Mouse (Mus musculus): Measurements from ENCODE around the gene Pomgnt1. TPM values are rescaled to one million over a fixed set of nuclear protein-coding genes. Genes with fewer than 3 reads are reported as not detected.

Gene Pomgnt1
- polyA plus RNA-seq, 2 experiments: 8.8 to 10.3 TPM

- H3K4me3 ChIP-seq (ENCODE audit: insufficient read depth in 1 of 2, low read depth in 2 of 2, low read length in 2 of 2): peak overlapping the region; percentile 45 to 51
- 2% methylated on average over 47 of the region's 47 CpGs for WGBS (ENCODE audit: insufficient replicate concordance)
- H3K4me1 ChIP-seq (replicated peaks; ENCODE audit: control insufficient read depth in 2 of 2, insufficient read depth in 2 of 2, low read length in 1 of 2): no peaks in the 10 kb centered on the region
- no peak overlapping the region for H3K27ac ChIP-seq
- H3K9me3 ChIP-seq (ENCODE audit: control insufficient read depth, low read length): no peaks in the 10 kb centered on the region
- no peaks in the 10 kb centered on the region for H3K36me3 ChIP-seq (replicated peaks; ENCODE audit: control insufficient read depth, insufficient read depth, low read depth)
- no peak overlapping the region for H3K9ac ChIP-seq (replicated peaks)
- peak overlapping the region; percentile 52 for H3K4me2 ChIP-seq (ENCODE audit: low read depth)
- peaks cover 23% of the 10 kb centered on the region for H3K27me3 ChIP-seq (ENCODE audit: control insufficient read depth, insufficient read depth, low read length)
- TF ChIP-seq EP300 (IDR thresholded peaks at IDR 0.05; ENCODE audit: low read depth): no peak
- no peak for TF ChIP-seq CTCF (IDR thresholded peaks at IDR 0.05; ENCODE audit: low read depth)
- no peak for DNase-seq (ENCODE audit: low read depth in 3 of 3, low spot score in 3 of 3)
- ATAC-seq (ENCODE audit: insufficient read depth): no peak
Measured at GRCm38 (mm10) chr4:116143891-116144717, 20.5 kb downstream of the Pomgnt1 start.

GRCm38 (mm10) chr4:116149812-116150155, 26.1 kb downstream of the Pomgnt1 start:
- peak; percentile 2; the same call in 1 of the 2 replicates for ATAC-seq (ENCODE audit: insufficient read depth)
- Histone ChIP-seq H3K27me3 (ENCODE audit: control insufficient read depth, insufficient read depth, low read length) (peaks cover 2% of the 10 kb centered on the region; the same call in 1 of the 2 replicates), H3K4me1 (replicated peaks; ENCODE audit: control insufficient read depth in 2 of 2, insufficient read depth in 2 of 2, low read length in 1 of 2) (peaks cover 3 to 7% of the 10 kb centered on the region in 2 experiments; a peak in 3 of 4 replicates), H3K9ac (replicated peaks) (peak overlapping the region; percentile 71), H3K4me3 (ENCODE audit: insufficient read depth in 1 of 2, low read depth in 2 of 2, low read length in 2 of 2) (peak overlapping the region; percentile 60 to 70), H3K27ac (no peak overlapping the region; the same call in 1 of the 2 replicates), H3K36me3 (replicated peaks; ENCODE audit: control insufficient read depth, insufficient read depth, low read depth) (peaks cover 4% of the 10 kb centered on the region; the same call in 1 of the 2 replicates), H3K9me3 (ENCODE audit: control insufficient read depth, low read length) (no peaks in the 10 kb centered on the region), H3K4me2 (ENCODE audit: low read depth) (peak overlapping the region; percentile 75)
- TF ChIP-seq CTCF (IDR thresholded peaks at IDR 0.05; ENCODE audit: low read depth): no peak
- no peak for TF ChIP-seq EP300 (IDR thresholded peaks at IDR 0.05; ENCODE audit: low read depth)
- 35% methylated on average over 6 of the region's 6 CpGs for WGBS (ENCODE audit: insufficient replicate concordance)
- DNase-seq (ENCODE audit: low read depth in 3 of 3, low spot score in 3 of 3): no peak

GRCm38 (mm10) chr4:116150156-116150861, 26.7 kb downstream of the Pomgnt1 start:
- ATAC-seq (ENCODE audit: insufficient read depth) (peak; percentile 92), DNase-seq (ENCODE audit: low read depth in 3 of 3, low spot score in 3 of 3) (peak; percentile 37 to 52 (median 49))
- Histone ChIP-seq H3K27me3 (ENCODE audit: control insufficient read depth, insufficient read depth, low read length) (no peaks in the 10 kb centered on the region), H3K4me1 (replicated peaks; ENCODE audit: control insufficient read depth in 2 of 2, insufficient read depth in 2 of 2, low read length in 1 of 2) (peaks cover 3 to 7% of the 10 kb centered on the region in 2 experiments; a peak in 3 of 4 replicates), H3K36me3 (replicated peaks; ENCODE audit: control insufficient read depth, insufficient read depth, low read depth) (peaks cover 4% of the 10 kb centered on the region; the same call in 1 of the 2 replicates), H3K4me2 (ENCODE audit: low read depth) (peak overlapping the region; percentile 75), H3K4me3 (ENCODE audit: insufficient read depth in 1 of 2, low read depth in 2 of 2, low read length in 2 of 2) (peak overlapping the region; percentile 60 to 71), H3K9ac (replicated peaks) (peak overlapping the region; percentile 71), H3K9me3 (ENCODE audit: control insufficient read depth, low read length) (no peaks in the 10 kb centered on the region), H3K27ac (no peak overlapping the region; the same call in 1 of the 2 replicates)
- no peak for TF ChIP-seq EP300 (IDR thresholded peaks at IDR 0.05; ENCODE audit: low read depth)
- no peak for TF ChIP-seq CTCF (IDR thresholded peaks at IDR 0.05; ENCODE audit: low read depth)
- under 1% methylated on average over 57 of the region's 73 CpGs for WGBS (ENCODE audit: insufficient replicate concordance)

- ATAC-seq (ENCODE audit: insufficient read depth): 0 out of 2 replicates have a peak, but pooled peaks have one; percentile 4
- peak overlapping the region; percentile 75 for H3K4me2 ChIP-seq (ENCODE audit: low read depth)
Measured at GRCm38 (mm10) chr4:116150862-116151221, 27.2 kb downstream of the Pomgnt1 start.

More at GRCm38 (mm10) chr4:116150862-116151221, 27.2 kb downstream of the Pomgnt1 start:
- H3K27ac ChIP-seq: no peak overlapping the region
- 25% methylated on average over 4 of the region's 4 CpGs for WGBS (ENCODE audit: insufficient replicate concordance)
- H3K4me1 ChIP-seq (replicated peaks; ENCODE audit: control insufficient read depth in 2 of 2, insufficient read depth in 2 of 2, low read length in 1 of 2): peaks cover 3 to 7% of the 10 kb centered on the region in 2 experiments; a peak in 3 of 4 replicates
- no peaks in the 10 kb centered on the region for H3K27me3 ChIP-seq (ENCODE audit: control insufficient read depth, insufficient read depth, low read length)
- peak overlapping the region; percentile 60 to 71 for H3K4me3 ChIP-seq (ENCODE audit: insufficient read depth in 1 of 2, low read depth in 2 of 2, low read length in 2 of 2)
- TF ChIP-seq EP300 (IDR thresholded peaks at IDR 0.05; ENCODE audit: low read depth) (no peak), CTCF (IDR thresholded peaks at IDR 0.05; ENCODE audit: low read depth) (no peak)
- peak overlapping the region; percentile 71 for H3K9ac ChIP-seq (replicated peaks)
- DNase-seq (ENCODE audit: low read depth in 3 of 3, low spot score in 3 of 3): no peak
- H3K36me3 ChIP-seq (replicated peaks; ENCODE audit: control insufficient read depth, insufficient read depth, low read depth): peaks cover 8% of the 10 kb centered on the region; the same call in 1 of the 2 replicates
- H3K9me3 ChIP-seq (ENCODE audit: control insufficient read depth, low read length): no peaks in the 10 kb centered on the region
